Mouse (Mus musculus) heart, postnatal 0 days (tissue): ENCODE measurements around the gene Ctdspl.

Source experiments
- CTCF ChIP-seq: IDR thresholded peaks from 2 replicates; pipeline ENCODE4 v1.5.1; 2016; ENCODE audit warnings: antibody characterized with exemption, control low read depth, low read depth
- EP300 ChIP-seq: IDR thresholded peaks from 2 replicates; pipeline ENCODE4 v1.6.1; 2016; ENCODE audit warnings: antibody characterized with exemption, low read depth

DNA sequence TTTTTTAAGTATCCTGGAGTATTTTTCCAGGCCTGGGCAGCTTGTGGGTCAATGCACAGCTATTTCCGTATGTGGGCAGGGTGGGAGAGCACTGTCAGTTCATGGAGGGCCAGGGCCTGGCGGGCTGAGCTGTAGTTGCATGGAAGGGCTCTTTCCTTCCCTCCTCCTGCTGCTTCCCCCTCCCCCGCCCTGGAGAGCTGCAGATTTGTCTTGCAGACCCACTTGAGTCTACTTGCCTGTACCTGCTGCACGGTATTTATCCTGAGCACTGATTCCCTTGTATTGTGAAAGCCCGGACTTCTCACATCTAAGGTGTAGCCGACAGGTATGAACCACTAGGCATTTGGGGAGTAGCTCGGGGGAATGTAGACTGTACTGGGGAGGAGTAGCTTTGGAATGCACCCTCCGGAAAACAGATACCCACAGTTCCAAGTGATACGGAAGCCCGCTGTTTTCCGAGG lies 49.0 kb downstream of the Ctdspl start:
- TF ChIP-seq CTCF (no peak), EP300 (no peak)
